Mouse (Mus musculus): ENCODE data around the gene Trpm8. TPM values are rescaled to one million over a fixed set of nuclear protein-coding genes. Genes with fewer than 3 reads are reported as not detected.

The Trpm8 gene
- polyA plus RNA-seq, 1 experiment from 2014 or later: 0.04 TPM

DNA sequence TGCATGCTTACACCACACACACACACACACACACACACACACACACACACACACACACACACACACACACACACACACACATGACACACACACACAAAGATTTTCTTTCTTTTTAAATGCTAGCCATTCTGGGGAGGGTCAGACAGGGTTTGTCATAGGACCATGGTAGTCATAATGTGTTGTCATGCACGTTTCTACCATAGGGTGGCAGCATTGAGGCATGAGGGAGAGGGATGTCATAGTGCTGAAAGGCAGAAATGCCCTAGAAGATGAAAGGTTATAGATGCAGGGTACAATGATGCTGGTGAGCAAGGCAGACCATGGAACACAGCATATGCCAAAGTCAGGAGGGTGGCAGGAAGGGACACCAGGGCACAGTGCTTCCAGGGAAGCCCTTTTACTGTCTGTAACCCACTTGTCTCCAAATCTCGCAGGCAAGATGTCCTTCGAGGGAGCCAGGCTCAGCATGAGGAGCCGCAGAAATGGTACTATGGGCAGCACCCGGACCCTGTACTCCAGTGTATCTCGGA is 41.1 kb downstream of the Trpm8 start:
- no peak overlapping the region for H3K9ac ChIP-seq (replicated peaks)
- no peaks in the 10 kb centered on the region for H3K4me1 ChIP-seq (replicated peaks)
- H3K36me3 ChIP-seq: no peaks in the 10 kb centered on the region
- no peak for ATAC-seq
- no peaks in the 10 kb centered on the region for H3K27me3 ChIP-seq
- whole genome bisulfite sequencing: 76% methylated on average over 6 of the region's 6 CpGs
- no peaks in the 10 kb centered on the region for H3K9me3 ChIP-seq
- H3K27ac ChIP-seq: no peak overlapping the region
- no peak overlapping the region for H3K4me2 ChIP-seq (replicated peaks)
- H3K4me3 ChIP-seq (replicated peaks): no peak overlapping the region

DNA sequence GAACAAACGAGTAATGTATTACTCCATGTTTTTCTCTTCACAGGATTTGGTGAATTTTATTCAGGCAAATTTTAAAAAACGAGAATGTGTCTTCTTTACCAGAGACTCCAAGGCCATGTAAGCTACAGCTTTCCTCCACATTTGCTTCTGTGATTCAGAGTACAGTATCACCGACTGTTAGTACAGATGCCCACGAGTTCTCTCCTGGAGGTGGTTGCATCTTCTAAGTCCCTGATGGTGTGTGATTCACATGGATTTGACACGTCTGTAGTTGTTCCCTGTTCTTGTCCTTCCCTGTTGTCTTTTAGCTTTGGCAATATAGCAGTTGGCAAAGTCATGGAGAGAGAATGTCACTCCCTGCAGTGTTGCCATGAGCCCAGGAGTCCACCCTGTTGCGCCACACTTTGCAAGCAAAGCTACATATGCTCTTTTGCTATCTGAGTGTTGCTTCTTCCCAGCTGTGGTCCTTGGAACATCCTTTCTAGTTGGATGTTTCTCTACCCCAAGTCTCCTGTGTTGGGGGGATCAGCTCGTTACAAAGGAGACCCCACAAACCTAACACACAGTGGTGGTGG is 43.4 kb downstream of the Trpm8 start:
- no peaks in the 10 kb centered on the region for H3K4me1 ChIP-seq (replicated peaks)
- no peak overlapping the region for H3K4me3 ChIP-seq (replicated peaks)
- no peaks in the 10 kb centered on the region for H3K9me3 ChIP-seq
- H3K27me3 ChIP-seq: no peaks in the 10 kb centered on the region
- WGBS: 81% methylated on average over 7 of the region's 7 CpGs
- H3K9ac ChIP-seq (replicated peaks): no peak overlapping the region
- H3K4me2 ChIP-seq (replicated peaks): no peak overlapping the region
- no peaks in the 10 kb centered on the region for H3K36me3 ChIP-seq
- no peak overlapping the region for H3K27ac ChIP-seq
- ATAC-seq: no peak

DNA sequence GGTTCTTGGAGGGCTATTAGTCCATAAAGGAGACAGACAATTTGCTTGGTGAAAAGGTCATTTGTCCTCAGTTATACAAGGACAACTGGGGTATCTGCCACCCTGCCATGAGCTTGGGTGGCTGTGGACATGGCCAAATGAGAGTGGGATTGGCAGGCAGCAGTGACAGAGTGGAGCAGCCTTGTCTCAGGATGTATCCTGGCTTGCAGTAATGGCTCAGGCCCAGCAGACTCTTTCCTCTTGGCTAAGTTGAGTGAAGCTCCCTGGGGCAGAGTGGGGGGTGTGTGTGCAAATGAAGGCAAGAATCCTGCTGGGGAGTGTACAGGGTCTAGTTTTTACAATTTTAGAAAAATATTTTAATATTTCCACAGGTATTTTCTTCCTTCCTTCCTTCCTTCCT is 44.7 kb downstream of the Trpm8 start:
- Histone ChIP-seq H3K27ac (no peak overlapping the region), H3K4me1 (replicated peaks) (no peaks in the 10 kb centered on the region), H3K27me3 (no peaks in the 10 kb centered on the region), H3K36me3 (no peaks in the 10 kb centered on the region), H3K4me2 (replicated peaks) (no peak overlapping the region), H3K9ac (replicated peaks) (no peak overlapping the region), H3K4me3 (replicated peaks) (no peak overlapping the region), H3K9me3 (no peaks in the 10 kb centered on the region)
- ATAC-seq: no peak

DNA sequence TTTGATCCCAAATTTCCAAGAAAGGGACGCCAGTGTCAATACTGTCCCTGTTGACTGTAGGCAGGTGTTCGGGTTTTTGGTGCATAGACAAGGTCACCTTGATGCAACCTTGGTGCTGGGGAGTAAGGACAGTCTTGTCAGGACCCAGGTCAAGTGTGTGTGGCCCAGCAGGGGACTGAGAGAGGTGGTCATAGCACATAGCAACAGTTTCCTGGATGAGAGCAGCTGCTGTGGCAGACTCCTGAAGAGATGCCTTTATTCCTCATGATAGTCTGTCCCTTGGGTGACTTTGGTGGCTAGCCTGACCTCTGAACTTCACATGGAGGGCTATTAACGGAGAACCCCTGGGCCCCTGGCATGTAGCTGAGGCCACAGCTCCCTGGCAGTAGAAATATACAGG is 45.6 kb downstream of the Trpm8 start:
- WGBS: 90% methylated on average over 3 of the region's 3 CpGs
- H3K4me1 ChIP-seq (replicated peaks): no peaks in the 10 kb centered on the region
- H3K9ac ChIP-seq (replicated peaks): no peak overlapping the region
- no peaks in the 10 kb centered on the region for H3K27me3 ChIP-seq
- ATAC-seq: no peak
- H3K4me3 ChIP-seq (replicated peaks): no peak overlapping the region
- H3K9me3 ChIP-seq: no peaks in the 10 kb centered on the region
- H3K4me2 ChIP-seq (replicated peaks): no peak overlapping the region
- H3K27ac ChIP-seq: no peak overlapping the region
- no peaks in the 10 kb centered on the region for H3K36me3 ChIP-seq

DNA sequence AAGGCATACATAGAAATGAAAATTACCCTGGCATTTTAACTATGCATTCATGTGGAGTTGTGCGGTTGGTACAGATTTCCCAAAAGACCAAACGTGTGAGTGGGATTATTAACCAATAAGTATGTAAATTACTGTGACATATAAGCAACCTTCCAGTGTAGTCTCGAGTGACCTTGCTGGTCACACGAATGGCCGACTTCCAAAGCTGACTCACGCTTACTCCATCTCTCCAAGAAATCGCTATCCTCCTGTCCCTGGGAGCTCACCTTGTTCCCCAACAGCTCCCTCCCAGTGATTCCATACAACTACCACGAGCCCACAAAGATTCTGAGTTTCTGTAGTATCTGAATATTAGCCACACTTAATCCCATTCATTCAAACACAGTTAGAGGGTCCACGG is 62.0 kb downstream of the Trpm8 start:
- ATAC-seq: no peak
- Histone ChIP-seq H3K4me2 (replicated peaks) (no peak overlapping the region), H3K4me1 (replicated peaks) (no peaks in the 10 kb centered on the region), H3K27me3 (no peaks in the 10 kb centered on the region), H3K9me3 (no peaks in the 10 kb centered on the region), H3K36me3 (no peaks in the 10 kb centered on the region), H3K4me3 (replicated peaks) (no peak overlapping the region), H3K27ac (no peak overlapping the region), H3K9ac (replicated peaks) (no peak overlapping the region)
- 65% methylated on average over 9 of the region's 9 CpGs for WGBS

DNA sequence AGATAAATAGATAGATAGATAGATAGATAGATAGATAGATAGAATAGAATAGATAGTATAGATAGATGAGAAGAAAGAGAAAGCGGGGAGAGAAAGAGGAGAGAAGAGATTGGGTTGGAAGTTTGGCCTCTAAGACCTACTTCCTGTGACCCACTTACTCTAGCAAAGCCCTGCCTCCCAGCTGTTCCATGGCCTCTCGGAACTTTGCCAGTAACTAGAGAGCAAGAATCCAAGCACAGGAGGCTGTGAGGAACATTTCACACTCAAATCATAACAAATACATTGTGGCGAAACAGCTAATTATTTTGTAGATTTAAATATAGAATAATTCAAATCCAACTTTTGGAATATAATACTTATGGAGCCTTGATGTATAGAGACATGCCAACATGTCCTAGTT is 65.2 kb downstream of the Trpm8 start:
- no peaks in the 10 kb centered on the region for H3K9me3 ChIP-seq
- no peak overlapping the region for H3K4me3 ChIP-seq (replicated peaks)
- H3K4me1 ChIP-seq (replicated peaks): no peaks in the 10 kb centered on the region
- no peak overlapping the region for H3K27ac ChIP-seq
- H3K4me2 ChIP-seq (replicated peaks): no peak overlapping the region
- no peak for ATAC-seq
- H3K27me3 ChIP-seq: no peaks in the 10 kb centered on the region
- 91% methylated on average over 3 of the region's 3 CpGs for WGBS
- no peak overlapping the region for H3K9ac ChIP-seq (replicated peaks)
- no peaks in the 10 kb centered on the region for H3K36me3 ChIP-seq

DNA sequence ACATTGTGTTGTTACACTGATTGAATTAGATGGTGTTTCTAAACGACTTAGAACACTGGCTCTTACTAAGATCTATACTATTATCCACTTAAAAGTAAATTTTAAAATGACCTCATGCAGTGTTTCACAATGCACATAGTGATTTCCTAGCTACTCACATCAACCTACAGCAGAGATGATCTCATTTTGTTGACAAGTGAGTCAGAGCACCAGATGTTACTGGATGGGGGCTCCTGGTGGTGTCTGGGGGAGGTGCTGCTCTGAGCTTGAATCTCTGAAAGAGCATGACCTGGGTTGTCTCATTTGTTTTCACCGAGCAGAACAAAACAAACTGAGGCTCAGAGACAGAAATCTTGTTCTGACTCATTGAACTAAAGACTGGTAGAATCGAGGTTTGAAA is 68.1 kb downstream of the Trpm8 start:
- H3K27me3 ChIP-seq: no peaks in the 10 kb centered on the region
- H3K4me2 ChIP-seq (replicated peaks): no peak overlapping the region
- H3K27ac ChIP-seq: no peak overlapping the region
- no peaks in the 10 kb centered on the region for H3K9me3 ChIP-seq
- ATAC-seq: no peak
- H3K4me1 ChIP-seq (replicated peaks): no peaks in the 10 kb centered on the region
- 19% methylated on average over 3 of the region's 3 CpGs for WGBS
- no peaks in the 10 kb centered on the region for H3K36me3 ChIP-seq
- no peak overlapping the region for H3K4me3 ChIP-seq (replicated peaks)
- H3K9ac ChIP-seq (replicated peaks): no peak overlapping the region

DNA sequence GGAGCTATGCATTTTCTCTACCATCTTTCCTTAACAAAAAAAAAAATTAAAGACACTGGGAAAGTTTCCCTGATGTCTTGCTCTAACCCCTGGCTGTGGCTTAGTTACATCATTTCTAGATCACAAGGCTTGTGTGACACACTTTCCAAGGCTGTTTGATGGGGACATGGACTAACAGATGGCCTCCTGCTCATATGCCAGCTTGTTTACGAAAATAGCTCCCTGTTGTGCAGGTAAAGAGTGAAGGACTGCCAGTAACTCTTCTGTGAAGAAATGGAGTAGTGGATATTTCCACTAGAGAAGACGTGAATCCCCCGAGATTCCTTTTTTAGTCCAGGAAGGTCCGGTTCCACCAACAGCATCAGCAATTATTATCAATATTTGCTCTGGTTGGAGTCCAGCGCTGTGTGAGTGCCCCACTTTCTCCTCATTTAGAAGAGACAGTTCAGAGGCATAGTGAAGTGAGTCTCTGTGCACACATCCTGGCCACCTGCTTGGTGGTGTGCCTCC is 71.1 kb downstream of the Trpm8 start:
- no peak for ATAC-seq
- WGBS: 92% methylated on average over 5 of the region's 5 CpGs

DNA sequence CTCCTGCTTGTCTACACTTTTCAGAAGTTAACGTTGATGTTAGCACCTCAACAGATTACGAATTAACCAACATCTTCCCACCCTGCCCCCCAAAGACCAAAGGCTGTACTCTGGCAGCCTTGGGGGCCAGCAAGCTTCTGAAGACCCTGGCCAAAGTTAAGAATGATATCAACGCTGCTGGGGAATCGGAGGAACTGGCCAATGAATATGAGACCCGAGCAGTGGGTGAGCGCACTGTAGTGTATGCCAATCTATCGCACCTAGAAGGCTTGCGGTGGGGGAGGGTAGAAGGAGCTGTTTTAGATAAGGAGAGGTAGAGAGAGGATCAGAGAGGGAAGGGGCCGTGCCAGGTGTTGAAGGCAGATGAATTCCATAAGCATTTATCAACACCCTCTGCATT is 73.3 kb downstream of the Trpm8 start:
- H3K27ac ChIP-seq: no peak overlapping the region
- peaks cover 4% of the 10 kb centered on the region; the same call in 1 of the 2 replicates for H3K4me1 ChIP-seq (replicated peaks)

More for the DNA sequence above, 71.1 kb downstream of the Trpm8 start:
- no peaks in the 10 kb centered on the region for H3K36me3 ChIP-seq
- peaks cover 4% of the 10 kb centered on the region; the same call in 1 of the 2 replicates for H3K4me1 ChIP-seq (replicated peaks)
- no peak overlapping the region for H3K27ac ChIP-seq
- no peaks in the 10 kb centered on the region for H3K9me3 ChIP-seq
- H3K9ac ChIP-seq (replicated peaks): no peak overlapping the region
- no peaks in the 10 kb centered on the region for H3K27me3 ChIP-seq
- H3K4me2 ChIP-seq (replicated peaks): no peak overlapping the region
- H3K4me3 ChIP-seq (replicated peaks): no peak overlapping the region

DNA sequence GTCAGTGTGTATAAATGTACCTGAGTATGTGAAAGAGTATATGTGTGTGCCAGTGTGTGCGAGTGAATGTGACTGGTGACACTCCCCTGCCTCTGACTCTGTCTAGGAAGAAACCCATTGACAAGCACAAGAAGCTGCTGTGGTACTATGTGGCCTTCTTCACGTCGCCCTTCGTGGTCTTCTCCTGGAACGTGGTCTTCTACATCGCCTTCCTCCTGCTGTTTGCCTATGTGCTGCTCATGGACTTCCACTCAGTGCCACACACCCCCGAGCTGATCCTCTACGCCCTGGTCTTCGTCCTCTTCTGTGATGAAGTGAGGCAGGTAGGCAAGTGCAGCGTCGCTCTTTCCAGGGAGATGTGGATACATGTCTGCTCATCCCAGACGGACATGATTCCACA is 77.6 kb downstream of the Trpm8 start:
- Histone ChIP-seq H3K27ac (no peak overlapping the region), H3K9ac (replicated peaks) (no peak overlapping the region), H3K36me3 (no peaks in the 10 kb centered on the region), H3K4me2 (replicated peaks) (no peak overlapping the region), H3K9me3 (no peaks in the 10 kb centered on the region), H3K4me1 (replicated peaks) (peaks cover 4% of the 10 kb centered on the region; the same call in 1 of the 2 replicates), H3K4me3 (replicated peaks) (no peak overlapping the region), H3K27me3 (no peaks in the 10 kb centered on the region)
- WGBS: 94% methylated on average over 12 of the region's 12 CpGs
- no peak for ATAC-seq

More for the DNA sequence above, 73.3 kb downstream of the Trpm8 start:
- 93% methylated on average over 9 of the region's 9 CpGs for WGBS
- H3K4me2 ChIP-seq (replicated peaks): no peak overlapping the region
- no peaks in the 10 kb centered on the region for H3K36me3 ChIP-seq
- no peaks in the 10 kb centered on the region for H3K9me3 ChIP-seq
- no peak overlapping the region for H3K4me3 ChIP-seq (replicated peaks)
- H3K9ac ChIP-seq (replicated peaks): no peak overlapping the region
- no peaks in the 10 kb centered on the region for H3K27me3 ChIP-seq
- ATAC-seq: no peak

DNA sequence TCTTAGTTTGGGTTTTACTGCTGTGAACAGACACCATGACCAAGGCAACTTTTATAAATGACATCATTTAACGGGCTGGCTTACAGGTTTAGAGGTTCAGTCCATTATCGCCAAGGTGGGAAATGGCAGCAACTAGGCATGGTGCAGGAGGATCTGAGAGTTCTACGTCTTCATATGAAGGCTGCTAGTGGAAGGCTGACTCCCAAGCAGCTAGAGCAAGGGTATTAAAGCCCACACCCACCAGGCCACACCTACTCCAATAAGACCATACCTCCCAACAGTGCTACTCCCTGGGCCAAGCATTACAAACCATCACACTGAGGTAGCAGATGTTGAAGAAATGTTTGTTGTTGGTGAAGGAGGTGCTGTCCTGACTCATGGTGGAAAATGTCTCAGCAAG is 78.2 kb downstream of the Trpm8 start:
- Histone ChIP-seq H3K9me3 (no peaks in the 10 kb centered on the region), H3K27ac (no peak overlapping the region), H3K4me1 (replicated peaks) (peaks cover 4% of the 10 kb centered on the region; the same call in 1 of the 2 replicates), H3K27me3 (no peaks in the 10 kb centered on the region), H3K9ac (replicated peaks) (no peak overlapping the region), H3K4me2 (replicated peaks) (no peak overlapping the region), H3K4me3 (replicated peaks) (no peak overlapping the region), H3K36me3 (no peaks in the 10 kb centered on the region)
- 84% methylated on average over 3 of the region's 3 CpGs for WGBS
- ATAC-seq: no peak

DNA sequence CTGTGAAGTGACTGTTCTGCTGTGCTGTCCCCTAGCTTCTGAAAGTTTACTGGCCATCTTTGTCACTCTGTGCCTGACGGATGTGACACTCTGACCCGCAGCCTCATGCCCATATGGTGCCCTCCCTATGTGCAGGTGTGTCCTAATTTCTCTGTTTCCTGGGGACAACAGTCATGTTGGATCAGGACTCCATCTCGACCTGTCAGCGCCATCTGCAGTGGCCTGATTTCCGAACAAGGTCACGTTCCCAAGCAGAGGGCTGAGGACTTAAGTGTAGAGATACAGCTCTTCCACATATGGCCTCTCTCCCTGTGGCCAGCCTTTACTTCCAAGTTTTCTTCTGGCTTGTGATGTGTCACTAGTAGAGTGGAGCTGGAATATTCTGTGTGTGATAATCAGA is 79.2 kb downstream of the Trpm8 start:
- H3K36me3 ChIP-seq: no peaks in the 10 kb centered on the region
- no peak overlapping the region for H3K27ac ChIP-seq
- H3K9ac ChIP-seq (replicated peaks): no peak overlapping the region
- no peaks in the 10 kb centered on the region for H3K27me3 ChIP-seq
- ATAC-seq: no peak
- no peaks in the 10 kb centered on the region for H3K9me3 ChIP-seq
- WGBS: 89% methylated on average over 6 of the region's 6 CpGs
- no peak overlapping the region for H3K4me2 ChIP-seq (replicated peaks)
- no peak overlapping the region for H3K4me3 ChIP-seq (replicated peaks)
- peaks cover 4% of the 10 kb centered on the region; the same call in 1 of the 2 replicates for H3K4me1 ChIP-seq (replicated peaks)
